Mouse (Mus musculus) limb, embryonic 11.5 days (tissue): ENCODE measurements around the gene Hist1h2bp. TPM values are rescaled to one million over a fixed set of nuclear protein-coding genes. Genes with fewer than 3 reads are reported as not detected.
"Not testable (repeated sequence)": the region's sequence is repeated elsewhere in the genome, so short reads cannot be mapped to it uniquely, and the experiment has no call there.

Source experiments
- ATAC-seq: fragments of 200-750 bp; cut with Nextera tagmentation; 2 replicates; pipeline ENCODE4 v1.8.0; 2017; ENCODE audit warnings: low read depth; ENCODE audit not compliant: insufficient number of reproducible peaks, low FRiP score, low TSS enrichment
- DNase-seq: peaks from one replicate; pipeline ENCODE4 v3.0.0-alpha.2; 2015; ENCODE audit warnings: low spot score
- H3K27ac ChIP-seq: fragments of 300-500 bp; sonication (generic); replicated peaks from 2 replicates; pipeline ENCODE4 v1.5.1; 2014; ENCODE audit warnings: low read depth, mild to moderate bottlenecking, low read length
- H3K27me3 ChIP-seq: fragments of 300-500 bp; sonication (generic); 2 replicates; pipeline ENCODE4 v1.6.1; 2014; ENCODE audit warnings: mild to moderate bottlenecking, low read length, mixed read lengths; ENCODE audit not compliant: control insufficient read depth, insufficient read depth
- H3K36me3 ChIP-seq: fragments of 300-500 bp; sonication (generic); 2 replicates; pipeline ENCODE4 v1.6.1; 2014; ENCODE audit warnings: mild to moderate bottlenecking, low read length, moderate library complexity, mixed read lengths; ENCODE audit not compliant: control insufficient read depth, insufficient read depth
- H3K4me1 ChIP-seq: fragments of 300-500 bp; sonication (generic); 2 replicates; pipeline ENCODE4 v1.6.1; 2014; ENCODE audit warnings: low read length, mixed read lengths; ENCODE audit not compliant: control insufficient read depth, insufficient read depth
- H3K4me2 ChIP-seq: fragments of 300-500 bp; sonication (generic); 2 replicates; pipeline ENCODE4 v1.6.1; 2014; ENCODE audit warnings: low read depth, mild to moderate bottlenecking, moderate library complexity; ENCODE audit not compliant: severe bottlenecking
- H3K4me3 ChIP-seq: fragments of 300-500 bp; sonication (generic); 2 replicates; pipeline ENCODE4 v1.5.1; 2014; ENCODE audit warnings: low read depth, low read length
- H3K9ac ChIP-seq: fragments of 300-500 bp; sonication (generic); 2 replicates; pipeline ENCODE4 v1.6.1; 2014; ENCODE audit warnings: mild to moderate bottlenecking, low read length
- H3K9me3 ChIP-seq: fragments of 300-500 bp; sonication (generic); 2 replicates; pipeline ENCODE4 v1.6.1; 2016; ENCODE audit warnings: low read length; ENCODE audit not compliant: control insufficient read depth
- WGBS: fragments of 180-500 bp; shearing (Covaris S2); extraction: QIAGEN DNeasy Blood & Tissue Kit; methylation state at CpG from one replicate; pipeline ENCODE4 v1.1.7; 2014; 5-methylcytosine and 5-hydroxymethylcytosine counted together
- polyA plus RNA-seq: library from polyadenylated mRNA; unstranded; fragments of >200 nt; fragmentation: Nextera tagmentation; extraction: Ambion mirVana; gene quantifications from 2 replicates; pipeline ENCODE4 v1.2.1, GENCODE M21; 2014

Hist1h2bp gene
- polyA plus RNA-seq, 1 experiment from 2014 or later, result 1.7 TPM

DNA sequence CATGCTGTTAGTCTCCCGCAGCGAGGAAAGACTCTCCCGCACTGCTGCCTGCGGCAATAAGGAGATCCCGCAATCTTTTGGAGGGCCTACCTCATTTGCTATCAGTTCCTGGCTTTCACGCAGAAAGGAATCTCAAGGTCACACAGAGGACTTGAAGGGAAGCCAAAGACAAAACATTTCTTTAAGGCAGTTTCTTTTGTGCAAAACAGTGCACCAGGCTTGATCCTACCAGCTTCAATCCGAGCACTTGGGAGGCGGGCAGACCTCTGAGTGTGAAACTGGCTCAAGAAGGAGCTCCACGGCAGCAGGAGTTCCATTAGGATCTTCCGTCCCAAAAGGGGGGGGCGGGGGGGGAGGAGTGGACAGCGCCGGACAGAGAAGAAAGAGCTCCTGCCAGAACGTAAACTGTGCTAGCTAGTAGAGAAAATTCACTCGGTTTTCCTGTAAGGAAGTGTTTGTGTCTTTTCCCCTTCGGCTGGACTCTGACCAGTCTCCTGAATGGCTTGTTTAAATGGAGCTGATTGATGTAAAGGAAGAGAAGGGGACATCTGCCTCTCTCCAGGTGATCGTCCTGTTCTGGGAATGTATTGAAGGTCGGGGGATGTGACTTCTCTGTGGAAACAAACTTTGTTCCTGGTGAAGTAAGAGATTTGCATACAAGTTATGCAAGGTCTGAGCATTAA lies 3.5 kb downstream of the Hist1h2bp start:
- Histone ChIP-seq H3K36me3 (no peaks in the 10 kb centered on the region), H3K4me1 (0 out of 2 replicates have a peak, but pooled peaks cover 2% of the 10 kb centered on the region), H3K4me3 (no peak overlapping the region), H3K4me2 (peak overlapping the region; percentile 8; the same call in 1 of the 2 replicates), H3K27ac (no peak overlapping the region), H3K27me3 (no peaks in the 10 kb centered on the region), H3K9me3 (no peaks in the 10 kb centered on the region), H3K9ac (0 out of 2 replicates have a peak overlapping the region, but pooled peaks have one; percentile 3)
- ATAC-seq (no peak), DNase-seq (peak; percentile 38)
- 10% methylated on average over 18 of the region's 18 CpGs for WGBS

DNA sequence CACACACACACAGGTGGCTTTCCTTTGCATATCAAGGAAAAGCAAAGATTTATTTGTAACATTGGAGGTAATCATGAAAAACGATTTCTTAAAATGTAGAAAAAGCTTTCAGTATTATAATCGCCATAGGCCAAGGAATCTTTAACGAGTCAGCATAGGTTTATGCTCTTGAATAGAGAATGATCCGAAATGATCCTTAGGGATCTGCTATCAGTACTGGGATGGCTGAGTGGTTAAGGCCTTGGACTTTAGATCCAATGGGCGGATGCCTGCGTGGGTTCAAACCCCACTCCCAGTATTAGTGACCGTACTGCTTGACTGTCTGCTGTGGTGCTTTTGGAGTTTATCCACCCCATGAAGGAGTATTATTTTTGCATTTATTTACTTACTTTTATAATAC lies 8.3 kb downstream of the Hist1h2bp start:
- Histone ChIP-seq H3K27me3 (no peaks in the 10 kb centered on the region), H3K4me3 (no peak overlapping the region), H3K9me3 (no peaks in the 10 kb centered on the region), H3K4me2 (no peak overlapping the region), H3K9ac (no peak overlapping the region), H3K36me3 (no peaks in the 10 kb centered on the region), H3K4me1 (no peaks in the 10 kb centered on the region), H3K27ac (no peak overlapping the region)
- ATAC-seq (no peak), DNase-seq (no peak)
- WGBS, result 91% methylated on average over 7 of the region's 7 CpGs

DNA sequence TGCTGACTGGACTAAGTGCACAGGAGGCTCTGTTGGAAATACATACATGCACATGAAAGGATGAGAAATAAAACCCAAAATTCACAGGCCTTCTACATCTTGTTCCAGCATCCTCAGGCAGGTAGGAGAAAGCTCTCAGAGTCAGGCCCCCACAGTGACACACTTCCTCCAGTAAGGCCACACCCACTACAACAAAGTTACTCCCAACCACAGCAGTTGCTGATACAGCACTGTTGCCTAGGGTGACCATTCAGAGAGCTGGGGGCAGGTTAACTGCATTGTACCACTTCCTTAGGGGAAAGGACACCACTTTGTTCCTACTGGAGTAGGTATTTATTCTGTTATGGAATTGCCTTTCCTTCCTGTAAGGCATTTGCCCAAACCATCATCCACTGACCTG lies 9.9 kb downstream of the Hist1h2bp start:
- not testable (repeated sequence) for ATAC-seq, H3K9me3 ChIP-seq, H3K27me3 ChIP-seq, H3K4me1 ChIP-seq, DNase-seq, H3K4me2 ChIP-seq, H3K36me3 ChIP-seq, H3K4me3 ChIP-seq, H3K9ac ChIP-seq, H3K27ac ChIP-seq

DNA sequence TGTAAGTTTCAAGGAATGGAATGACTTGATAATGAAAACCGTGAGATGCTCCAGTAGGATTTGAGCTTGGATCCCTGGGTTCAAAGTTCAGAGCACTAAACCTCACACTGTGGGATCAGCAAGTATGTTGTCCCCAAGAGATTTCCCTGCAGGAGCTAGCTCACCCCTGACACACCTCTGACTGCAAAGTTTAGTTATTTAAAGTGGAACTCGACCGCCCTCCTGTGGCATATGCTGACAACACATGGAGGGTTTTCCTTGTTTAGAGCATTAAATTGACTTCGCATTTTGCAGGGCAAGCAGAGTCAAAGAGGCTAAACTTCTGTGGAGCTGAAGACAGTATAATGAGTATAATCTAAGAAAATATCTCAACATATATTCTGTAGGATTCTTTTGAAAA lies 15.8 kb downstream of the Hist1h2bp start:
- not testable (repeated sequence) for H3K27ac ChIP-seq, H3K4me2 ChIP-seq, H3K9ac ChIP-seq, DNase-seq, H3K36me3 ChIP-seq, H3K4me1 ChIP-seq, H3K4me3 ChIP-seq, H3K9me3 ChIP-seq, H3K27me3 ChIP-seq
- WGBS, result no CpG with 5 or more reads among the region's 4 CpGs
- ATAC-seq, result peak; percentile 78; the same call in 1 of the 2 replicates

DNA sequence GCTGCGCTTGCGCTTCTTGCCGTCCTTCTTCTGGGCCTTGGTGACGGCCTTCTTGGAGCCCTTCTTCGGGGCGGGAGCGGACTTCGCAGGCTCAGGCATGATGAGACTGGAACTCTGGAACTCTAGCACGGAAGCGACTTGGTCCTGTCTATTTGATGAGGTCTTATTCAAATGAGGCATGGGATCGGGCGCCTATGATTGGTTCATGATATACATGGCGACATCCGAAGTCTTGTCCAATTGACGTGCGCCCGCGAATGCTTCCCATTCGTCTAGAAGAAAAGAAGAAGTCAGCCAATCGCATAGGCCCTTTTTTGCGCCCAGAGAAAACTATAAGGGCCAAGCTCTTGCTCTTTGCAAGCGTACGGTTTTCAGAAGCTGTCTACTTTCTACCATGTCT lies 22.8 kb downstream of the Hist1h2bp start, which contains the start of the genes Hist1h2bq and Hist1h2ao:
Gene Hist1h2bq, minus strand, starts transcription at position 125 of the 400 bp plus-strand sequence.
Gene Hist1h2ao, plus strand, starts transcription at position 393 of the 400 bp plus-strand sequence.
- peak; percentile 96 for ATAC-seq
- not testable (repeated sequence) for H3K4me1 ChIP-seq, H3K27ac ChIP-seq, H3K4me2 ChIP-seq, H3K4me3 ChIP-seq, H3K9ac ChIP-seq, H3K36me3 ChIP-seq, H3K9me3 ChIP-seq, H3K27me3 ChIP-seq, DNase-seq
- WGBS, result no CpG with 5 or more reads among the region's 23 CpGs

DNA sequence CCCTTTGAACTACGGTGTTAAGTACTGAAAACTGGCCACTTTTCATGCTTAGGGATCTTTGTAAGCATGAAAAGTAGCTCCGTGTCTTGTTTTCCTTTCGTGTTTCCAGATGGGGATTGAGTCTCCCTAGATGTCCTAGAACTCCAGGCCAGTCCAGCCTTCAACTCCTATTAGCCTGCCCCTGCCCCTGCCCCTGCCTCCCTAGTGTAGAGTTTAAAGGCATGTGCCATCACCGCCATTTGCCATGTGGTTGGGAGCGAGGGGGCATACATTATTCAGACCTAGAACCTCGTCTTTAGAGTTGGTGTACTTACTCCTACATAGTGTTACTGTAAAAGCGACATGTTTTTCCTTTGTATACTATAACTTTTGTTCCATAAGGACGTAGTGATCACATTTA lies 23.8 kb downstream of the Hist1h2bp start:
- not testable (repeated sequence) for DNase-seq

DNA sequence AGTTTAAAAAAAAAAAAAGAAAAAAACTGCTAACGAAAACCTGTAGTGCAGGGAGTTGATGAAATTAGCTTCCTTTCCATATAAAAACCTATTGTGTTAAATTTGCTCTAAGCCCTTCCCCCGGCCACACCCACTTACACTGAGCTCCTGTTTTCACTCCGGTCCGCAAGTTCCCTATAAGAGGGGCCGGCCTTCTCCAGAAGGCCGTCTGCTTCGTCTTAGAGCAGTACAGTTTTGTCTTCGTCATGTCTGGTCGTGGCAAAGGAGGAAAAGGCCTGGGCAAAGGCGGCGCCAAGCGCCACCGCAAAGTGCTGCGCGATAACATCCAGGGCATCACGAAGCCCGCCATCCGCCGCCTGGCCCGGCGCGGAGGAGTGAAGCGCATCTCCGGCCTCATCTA lies 24.3 kb downstream of the Hist1h2bp start, which contains the start of gene Hist1h4m:
Gene Hist1h4m, plus strand, starts transcription at position 208 of the 400 bp plus-strand sequence.
- H3K4me3 ChIP-seq, DNase-seq, H3K27me3 ChIP-seq, H3K27ac ChIP-seq, H3K9ac ChIP-seq, H3K9me3 ChIP-seq, H3K4me1 ChIP-seq, H3K36me3 ChIP-seq: not testable (repeated sequence)
- H3K4me2 ChIP-seq, result peak within 1 kb of the TSS; percentile 27
- no CpG with 5 or more reads among the region's 24 CpGs for WGBS
- ATAC-seq, result peak; percentile 48; the same call in 1 of the 2 replicates

More for the DNA sequence above, 23.8 kb downstream of the Hist1h2bp start:
- not testable (repeated sequence) for H3K4me3 ChIP-seq, H3K9ac ChIP-seq, H3K4me2 ChIP-seq, H3K4me1 ChIP-seq, H3K27ac ChIP-seq, H3K9me3 ChIP-seq, H3K36me3 ChIP-seq, H3K27me3 ChIP-seq
- ATAC-seq, result peak; percentile 42
- no CpG with 5 or more reads among the region's 8 CpGs for WGBS

DNA sequence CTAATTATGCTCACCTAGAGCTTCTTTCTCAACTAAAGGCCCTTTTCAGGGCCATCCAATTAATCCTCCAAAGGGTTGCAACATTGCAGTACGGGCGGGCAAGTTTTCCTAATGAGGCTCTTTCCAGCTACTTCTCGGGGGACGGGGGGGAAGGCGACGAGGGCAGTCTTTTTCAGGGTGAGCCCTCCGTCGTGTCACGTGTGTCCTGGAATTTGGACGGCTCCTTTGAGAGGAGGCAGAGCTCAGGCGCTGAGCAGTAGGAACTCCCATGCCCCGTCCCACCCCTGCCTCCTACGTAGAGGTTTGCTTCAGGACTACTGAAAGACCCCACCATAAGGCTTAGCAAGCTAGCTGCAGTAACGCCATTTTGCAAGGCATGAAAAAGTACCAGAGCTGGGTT lies 24.8 kb downstream of the Hist1h2bp start:
- ATAC-seq, result peak; percentile 67
- H3K27ac ChIP-seq, H3K36me3 ChIP-seq, H3K9me3 ChIP-seq, H3K9ac ChIP-seq, H3K4me3 ChIP-seq, H3K27me3 ChIP-seq, DNase-seq, H3K4me1 ChIP-seq: not testable (repeated sequence)
- 0% methylated on average over 9 of the region's 14 CpGs for WGBS
- peak overlapping the region; percentile 27 for H3K4me2 ChIP-seq
